Mouse (Mus musculus): ENCODE data around the gene Slc2a9. TPM values are rescaled to one million over a fixed set of nuclear protein-coding genes. Genes with fewer than 3 reads are reported as not detected.

The Slc2a9 gene
- polyA plus RNA-seq, 1 experiment from 2014 or later: 1.2 TPM

GRCm38 (mm10) chr5:38364396-38364795, 138.5 kb downstream of the Slc2a9 start:
- Histone ChIP-seq H3K27me3 (replicated peaks; ENCODE audit: control insufficient read depth, insufficient read depth, low read length) (no peaks in the 10 kb centered on the region), H3K4me2 (ENCODE audit: low read length) (no peak overlapping the region), H3K4me1 (replicated peaks; ENCODE audit: control insufficient read depth, insufficient read depth, low read length) (peaks cover 10% of the 10 kb centered on the region), H3K27ac (ENCODE audit: low read depth) (no peak overlapping the region), H3K36me3 (ENCODE audit: control insufficient read depth, insufficient read depth, low read length) (no peaks in the 10 kb centered on the region), H3K9ac (ENCODE audit: low read length) (no peak overlapping the region), H3K9me3 (ENCODE audit: control insufficient read depth, low read length) (no peaks in the 10 kb centered on the region), H3K4me3 (ENCODE audit: low read depth, low read length) (no peak overlapping the region)
- DNase-seq (ENCODE audit: low spot score) (no peak), ATAC-seq (replicated peaks; ENCODE audit: low FRiP score, low TSS enrichment, low read depth) (no peak)
- 77% methylated on average over 5 of the region's 5 CpGs for WGBS

GRCm38 (mm10) chr5:38359716-38360115, 143.2 kb downstream of the Slc2a9 start:
- Histone ChIP-seq H3K9ac (ENCODE audit: low read length) (no peak overlapping the region), H3K4me3 (ENCODE audit: low read depth, low read length) (no peak overlapping the region), H3K4me1 (replicated peaks; ENCODE audit: control insufficient read depth, insufficient read depth, low read length) (no peaks in the 10 kb centered on the region), H3K27ac (ENCODE audit: low read depth) (no peak overlapping the region), H3K36me3 (ENCODE audit: control insufficient read depth, insufficient read depth, low read length) (no peaks in the 10 kb centered on the region), H3K4me2 (ENCODE audit: low read length) (no peak overlapping the region), H3K9me3 (ENCODE audit: control insufficient read depth, low read length) (no peaks in the 10 kb centered on the region), H3K27me3 (replicated peaks; ENCODE audit: control insufficient read depth, insufficient read depth, low read length) (no peaks in the 10 kb centered on the region)
- DNase-seq (ENCODE audit: low spot score) (no peak), ATAC-seq (replicated peaks; ENCODE audit: low FRiP score, low TSS enrichment, low read depth) (no peak)
- 84% methylated on average over 2 of the region's 2 CpGs for WGBS

GRCm38 (mm10) chr5:38356927-38357326, 146.0 kb downstream of the Slc2a9 start:
- Histone ChIP-seq H3K4me1 (replicated peaks; ENCODE audit: control insufficient read depth, insufficient read depth, low read length) (no peaks in the 10 kb centered on the region), H3K27ac (ENCODE audit: low read depth) (no peak overlapping the region), H3K36me3 (ENCODE audit: control insufficient read depth, insufficient read depth, low read length) (no peaks in the 10 kb centered on the region), H3K9me3 (ENCODE audit: control insufficient read depth, low read length) (no peaks in the 10 kb centered on the region), H3K27me3 (replicated peaks; ENCODE audit: control insufficient read depth, insufficient read depth, low read length) (no peaks in the 10 kb centered on the region), H3K4me2 (ENCODE audit: low read length) (no peak overlapping the region), H3K4me3 (ENCODE audit: low read depth, low read length) (no peak overlapping the region), H3K9ac (ENCODE audit: low read length) (no peak overlapping the region)
- ATAC-seq (replicated peaks; ENCODE audit: low FRiP score, low TSS enrichment, low read depth): no peak
- WGBS: 73% methylated on average over 3 of the region's 3 CpGs
- DNase-seq (ENCODE audit: low spot score): no peak

- Histone ChIP-seq H3K4me3 (ENCODE audit: low read depth, low read length) (no peak overlapping the region), H3K9me3 (ENCODE audit: control insufficient read depth, low read length) (no peaks in the 10 kb centered on the region), H3K27me3 (replicated peaks; ENCODE audit: control insufficient read depth, insufficient read depth, low read length) (no peaks in the 10 kb centered on the region), H3K4me1 (replicated peaks; ENCODE audit: control insufficient read depth, insufficient read depth, low read length) (no peaks in the 10 kb centered on the region), H3K4me2 (ENCODE audit: low read length) (no peak overlapping the region), H3K36me3 (ENCODE audit: control insufficient read depth, insufficient read depth, low read length) (no peaks in the 10 kb centered on the region), H3K9ac (ENCODE audit: low read length) (no peak overlapping the region), H3K27ac (ENCODE audit: low read depth) (no peak overlapping the region)
- ATAC-seq (replicated peaks; ENCODE audit: low FRiP score, low TSS enrichment, low read depth): no peak
- 45% methylated on average over 5 of the region's 5 CpGs for WGBS
- no peak for DNase-seq (ENCODE audit: low spot score)
Measured at GRCm38 (mm10) chr5:38350351-38350929, 152.5 kb downstream of the Slc2a9 start.

- WGBS: 33% methylated on average over 10 of the region's 10 CpGs
- no peaks in the 10 kb centered on the region for H3K36me3 ChIP-seq (ENCODE audit: control insufficient read depth, insufficient read depth, low read length)
Measured at GRCm38 (mm10) chr5:38346646-38347432, 156.1 kb downstream of the Slc2a9 start.

GRCm38 (mm10) chr5:38343101-38343500, 159.8 kb downstream of the Slc2a9 start:
- Histone ChIP-seq H3K27me3 (replicated peaks; ENCODE audit: control insufficient read depth, insufficient read depth, low read length) (no peaks in the 10 kb centered on the region), H3K9me3 (ENCODE audit: control insufficient read depth, low read length) (no peaks in the 10 kb centered on the region), H3K4me1 (replicated peaks; ENCODE audit: control insufficient read depth, insufficient read depth, low read length) (no peaks in the 10 kb centered on the region), H3K4me3 (ENCODE audit: low read depth, low read length) (no peak overlapping the region), H3K27ac (ENCODE audit: low read depth) (no peak overlapping the region), H3K4me2 (ENCODE audit: low read length) (no peak overlapping the region), H3K36me3 (ENCODE audit: control insufficient read depth, insufficient read depth, low read length) (no peaks in the 10 kb centered on the region), H3K9ac (ENCODE audit: low read length) (no peak overlapping the region)
- WGBS: 77% methylated on average over 3 of the region's 3 CpGs
- DNase-seq (ENCODE audit: low spot score) (no peak), ATAC-seq (replicated peaks; ENCODE audit: low FRiP score, low TSS enrichment, low read depth) (no peak)

More at GRCm38 (mm10) chr5:38346646-38347432, 156.1 kb downstream of the Slc2a9 start:
- Histone ChIP-seq H3K9me3 (ENCODE audit: control insufficient read depth, low read length) (no peaks in the 10 kb centered on the region), H3K4me2 (ENCODE audit: low read length) (no peak overlapping the region), H3K27ac (ENCODE audit: low read depth) (no peak overlapping the region), H3K4me1 (replicated peaks; ENCODE audit: control insufficient read depth, insufficient read depth, low read length) (no peaks in the 10 kb centered on the region), H3K4me3 (ENCODE audit: low read depth, low read length) (no peak overlapping the region), H3K27me3 (replicated peaks; ENCODE audit: control insufficient read depth, insufficient read depth, low read length) (no peaks in the 10 kb centered on the region), H3K9ac (ENCODE audit: low read length) (no peak overlapping the region)
- ATAC-seq (replicated peaks; ENCODE audit: low FRiP score, low TSS enrichment, low read depth) (no peak), DNase-seq (ENCODE audit: low spot score) (peak; percentile 83)

GRCm38 (mm10) chr5:38334582-38334981, 168.4 kb downstream of the Slc2a9 start:
- no peaks in the 10 kb centered on the region for H3K4me1 ChIP-seq (replicated peaks; ENCODE audit: control insufficient read depth, insufficient read depth, low read length)
- H3K4me2 ChIP-seq (ENCODE audit: low read length): no peak overlapping the region
- no peak overlapping the region for H3K27ac ChIP-seq (ENCODE audit: low read depth)
- H3K9me3 ChIP-seq (ENCODE audit: control insufficient read depth, low read length): no peaks in the 10 kb centered on the region
- no peak overlapping the region for H3K4me3 ChIP-seq (ENCODE audit: low read depth, low read length)
- no peak overlapping the region for H3K9ac ChIP-seq (ENCODE audit: low read length)
- 39% methylated on average over 1 of the region's 1 CpGs for WGBS
- H3K36me3 ChIP-seq (ENCODE audit: control insufficient read depth, insufficient read depth, low read length): no peaks in the 10 kb centered on the region
- no peaks in the 10 kb centered on the region for H3K27me3 ChIP-seq (replicated peaks; ENCODE audit: control insufficient read depth, insufficient read depth, low read length)
- no peak for DNase-seq (ENCODE audit: low spot score)
- ATAC-seq (replicated peaks; ENCODE audit: low FRiP score, low TSS enrichment, low read depth): no peak

- H3K4me2 ChIP-seq (ENCODE audit: low read length): no peak overlapping the region
- WGBS: 80% methylated on average over 4 of the region's 4 CpGs
- H3K9ac ChIP-seq (ENCODE audit: low read length): no peak overlapping the region
- no peaks in the 10 kb centered on the region for H3K4me1 ChIP-seq (replicated peaks; ENCODE audit: control insufficient read depth, insufficient read depth, low read length)
- H3K4me3 ChIP-seq (ENCODE audit: low read depth, low read length): no peak overlapping the region
- no peaks in the 10 kb centered on the region for H3K27me3 ChIP-seq (replicated peaks; ENCODE audit: control insufficient read depth, insufficient read depth, low read length)
- DNase-seq (ENCODE audit: low spot score) (no peak), ATAC-seq (replicated peaks; ENCODE audit: low FRiP score, low TSS enrichment, low read depth) (no peak)
- H3K9me3 ChIP-seq (ENCODE audit: control insufficient read depth, low read length): no peaks in the 10 kb centered on the region
- H3K36me3 ChIP-seq (ENCODE audit: control insufficient read depth, insufficient read depth, low read length): no peaks in the 10 kb centered on the region
- no peak overlapping the region for H3K27ac ChIP-seq (ENCODE audit: low read depth)
Measured at GRCm38 (mm10) chr5:38333381-38333780, 169.6 kb downstream of the Slc2a9 start.

All from intestine, embryonic 14.5 days (tissue).